9 mouse cellular contexts compared by ENCODE assay signal in the genomic region with DNA sequence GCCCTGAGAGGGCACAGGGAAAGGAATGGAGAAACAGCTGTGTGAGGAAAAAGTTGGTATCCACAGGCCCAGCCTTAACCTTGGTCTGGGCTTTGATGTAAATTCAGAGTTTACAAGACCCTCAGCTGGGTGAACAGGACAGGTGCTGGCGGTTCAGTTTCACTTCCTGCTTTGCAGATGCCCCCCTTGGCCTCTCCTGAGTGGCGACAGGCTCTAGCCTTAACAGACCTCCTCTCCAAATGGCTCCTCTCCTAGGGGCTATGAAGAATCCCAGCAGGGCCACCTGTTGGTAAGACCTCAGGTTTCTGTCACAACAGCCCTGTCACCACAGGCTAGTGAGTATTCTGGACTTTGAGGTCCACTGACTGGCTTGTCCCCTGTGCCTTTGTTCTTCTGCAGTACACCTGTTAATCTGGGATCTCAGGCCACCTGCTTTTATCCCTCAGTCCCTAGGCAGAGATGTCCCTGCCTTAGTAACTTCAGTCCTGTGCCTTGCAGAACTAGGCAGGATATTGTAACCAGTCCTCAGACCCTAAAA. TPM values are rescaled to one million over a fixed set of nuclear protein-coding genes. Genes with fewer than 3 reads are reported as not detected.
DNase-seq lines count a peak whose midpoint lies in the region; ATAC-seq lines count a peak whose summit lies in the region.
"Had no signal": no experiment of that assay in that cellular context is flagged by ENCODE, and none has a peak within 500 bp of the region (broad histone marks: within the 10 kb centered on the region; RNA-seq: fewer than 3 reads in every experiment).

No protein-coding gene starts in this region.

- peak; percentile 57 for DNase-seq in cerebellum, adult 9-10 months
- no peak for DNase-seq in cerebellum, postnatal 36 days
- peak; percentile 54 for DNase-seq in spleen, postnatal 36 days (ENCODE audit: low spot score in 2 of 2)
- DNase-seq in spleen, postnatal 14 days (ENCODE audit: low spot score in 2 of 2) = no peak
- no peak for DNase-seq in limb, embryonic 10.5 days (ENCODE audit: low spot score)
- no peak for DNase-seq in left cerebral cortex, postnatal 14 days (ENCODE audit: low spot score in 2 of 2)
- no peak for DNase-seq in frontal cortex, postnatal 14 days (ENCODE audit: low spot score in 2 of 2)

- peak overlapping the region; percentile 46; the same call in 1 of the 2 replicates for H3K9ac ChIP-seq in neural tube, embryonic 14.5 days (replicated peaks; ENCODE audit: low read depth, low read length)

- peaks cover 28% of the 10 kb centered on the region for H3K36me3 ChIP-seq in limb, embryonic 10.5 days
- H3K36me3 ChIP-seq in neural tube, embryonic 14.5 days (ENCODE audit: control insufficient read depth, insufficient read depth, low read length) = peaks cover 18% of the 10 kb centered on the region

- H3K4me3 ChIP-seq in limb, embryonic 10.5 days = peak overlapping the region; percentile 83; the same call in 1 of the 2 replicates
- H3K4me3 ChIP-seq in neural tube, embryonic 14.5 days (ENCODE audit: low read depth, low read length) = peak overlapping the region; percentile 51; the same call in 1 of the 2 replicates

- 42% methylated on average over 2 of the region's 2 CpGs for whole genome bisulfite sequencing in limb, embryonic 10.5 days
- 49% methylated on average over 2 of the region's 2 CpGs for WGBS in neural tube, embryonic 14.5 days

- intact Hi-C loops in left cerebral cortex, postnatal 14 days (cut with DNase I) = loop anchor here (2.0 to 10.0 kb wide), 2 partner anchors 66 to 476 kb away; a partner anchor contains a TSS

- peaks cover 30% of the 10 kb centered on the region for H3K27me3 ChIP-seq in limb, embryonic 10.5 days (ENCODE audit: low read depth, poor library complexity, severe bottlenecking)
- no peaks in the 10 kb centered on the region for H3K27me3 ChIP-seq in neural tube, embryonic 14.5 days (ENCODE audit: control insufficient read depth, insufficient read depth, low read length)

- peak overlapping the region; percentile 96 for H3K27ac ChIP-seq in limb, embryonic 10.5 days
- no peak overlapping the region; the same call in 1 of the 2 replicates for H3K27ac ChIP-seq in neural tube, embryonic 14.5 days (ENCODE audit: low read depth, low read length)

- H3K9me3 ChIP-seq in limb, embryonic 10.5 days (replicated peaks) = no peaks in the 10 kb centered on the region
- no peaks in the 10 kb centered on the region for H3K9me3 ChIP-seq in neural tube, embryonic 14.5 days (ENCODE audit: control insufficient read depth, low read length)

- H3K4me2 ChIP-seq in neural tube, embryonic 14.5 days (ENCODE audit: low read depth, low read length) = no peak overlapping the region

- no peak for ATAC-seq in neural tube, embryonic 14.5 days (ENCODE audit: low read depth)

- H3K4me1 ChIP-seq in limb, embryonic 10.5 days = peaks cover 29% of the 10 kb centered on the region
- H3K4me1 ChIP-seq in neural tube, embryonic 14.5 days (ENCODE audit: control insufficient read depth, insufficient read depth, low read length) = peaks cover 11% of the 10 kb centered on the region

RNA-seq across cellular contexts. Expression of a gene that starts 1.5 kb away (rescaled TPM):
- polyA plus RNA-seq in limb, embryonic 10.5 days (2016; fragmentation: Nextera tagmentation; extraction: Ambion mirVana) = 3,636 and 3,729 TPM in 2 replicates
- 2,427 and 2,505 TPM in 2 replicates for polyA plus RNA-seq in neural tube, embryonic 14.5 days (2014; fragmentation: Nextera tagmentation; extraction: Ambion mirVana)
- 100 to 1,000 TPM; 581 to 588 TPM for total RNA-seq in left cerebral cortex, postnatal 14 days (2021)

RNA-seq across cellular contexts. Expression of a gene that starts 6.2 kb away (rescaled TPM):
- 0.16 and 0.23 TPM in 2 replicates for polyA plus RNA-seq in limb, embryonic 10.5 days (2016; fragmentation: Nextera tagmentation; extraction: Ambion mirVana)
- polyA plus RNA-seq in neural tube, embryonic 14.5 days (2014; fragmentation: Nextera tagmentation; extraction: Ambion mirVana) = 1.7 and 2.6 TPM in 2 replicates
- total RNA-seq in left cerebral cortex, postnatal 14 days (2021) = 10 to 100 TPM in 1 of 2 experiments, 1 to 10 TPM in 1; 8.4 to 10.3 TPM
- total RNA-seq: monocyte, adult 5-6 weeks had no signal

RNA-seq across cellular contexts. Expression of a gene that starts 7.0 kb away (rescaled TPM):
- 67.8 and 71.4 TPM in 2 replicates for polyA plus RNA-seq in limb, embryonic 10.5 days (2016; fragmentation: Nextera tagmentation; extraction: Ambion mirVana)
- polyA plus RNA-seq in neural tube, embryonic 14.5 days (2014; fragmentation: Nextera tagmentation; extraction: Ambion mirVana) = 50.1 and 54.8 TPM in 2 replicates
- 10 to 100 TPM; 70.4 to 84.5 TPM for total RNA-seq in left cerebral cortex, postnatal 14 days (2021)

RNA-seq across cellular contexts. Expression of a gene that starts 25.0 kb away (rescaled TPM):
- polyA plus RNA-seq in limb, embryonic 10.5 days (2016; fragmentation: Nextera tagmentation; extraction: Ambion mirVana) = 174 and 187 TPM in 2 replicates
- polyA plus RNA-seq in neural tube, embryonic 14.5 days (2014; fragmentation: Nextera tagmentation; extraction: Ambion mirVana) = 155 and 159 TPM in 2 replicates
- 10 to 100 TPM; 85.4 to 87.5 TPM for total RNA-seq in left cerebral cortex, postnatal 14 days (2021)

RNA-seq across cellular contexts. Expression of a gene that starts 35.7 kb away (rescaled TPM):
- polyA plus RNA-seq in limb, embryonic 10.5 days (2016; fragmentation: Nextera tagmentation; extraction: Ambion mirVana) = 2.8 and 4.0 TPM in 2 replicates
- 12.6 and 13.0 TPM in 2 replicates for polyA plus RNA-seq in neural tube, embryonic 14.5 days (2014; fragmentation: Nextera tagmentation; extraction: Ambion mirVana)
- total RNA-seq in left cerebral cortex, postnatal 14 days (2021) = 10 to 100 TPM; 17.2 to 19.2 TPM
- total RNA-seq: monocyte, adult 5-6 weeks had no signal

Comparison
In these comparisons a context has a peak if more than half of its experiments do, and no peak if none do; other contexts are left out.
1. DNase-seq: peak in cerebellum, adult 9-10 months (single experiment) and spleen, postnatal 36 days (2 of 2); none in cerebellum, postnatal 36 days (0 of 2), spleen, postnatal 14 days (0 of 2), limb, embryonic 10.5 days (single experiment), left cerebral cortex, postnatal 14 days (0 of 2) and frontal cortex, postnatal 14 days (0 of 2).